Mouse (Mus musculus) lung, adult 2 months (tissue): ENCODE results near the gene Fetub. TPM values are rescaled to one million over a fixed set of nuclear protein-coding genes. Genes with fewer than 3 reads are reported as not detected.

Experiments used
- DNase-seq: peaks from one replicate; pipeline ENCODE4 v3.0.0; 2022
- H3K4me1 ChIP-seq: fragments of 200-500 bp; 2 replicates; pipeline ENCODE4 v1.6.1; 2011; ENCODE audit warnings: low read length; ENCODE audit not compliant: control insufficient read depth, insufficient read depth
- H3K4me3 ChIP-seq: fragments of 200-500 bp; replicated peaks from 2 replicates; pipeline ENCODE3; 2011; ENCODE audit warnings: low read depth, mild to moderate bottlenecking, control low read depth, low read length; ENCODE audit errors: extremely low read depth
- CTCF ChIP-seq: fragments of 200-500 bp; IDR thresholded peaks from 2 replicates; pipeline ENCODE4 v1.5.1; 2011; ENCODE audit warnings: mild to moderate bottlenecking, low read length, control low read depth; ENCODE audit not compliant: insufficient read depth
- POLR2A ChIP-seq: fragments of 200-500 bp; IDR thresholded peaks from 2 replicates; pipeline ENCODE4 v1.6.1; 2011; ENCODE audit warnings: low read depth, mild to moderate bottlenecking, control low read depth, low read length, borderline replicate concordance; ENCODE audit errors: extremely low read depth
- WGBS: fragments of 180-500 bp; shearing (Covaris S2); methylation state at CpG from one replicate; pipeline ENCODE4 v1.1.7; 2018; 5-methylcytosine and 5-hydroxymethylcytosine counted together
- polyA plus RNA-seq: library from polyadenylated mRNA; depleted of rRNA; stranded (reverse); fragments of >200 nt; gene quantifications from 2 replicates; pipeline ENCODE4 v1.2.3, GENCODE M21; 2012; rRNA removed

The Fetub gene
- 4.1 and 20.9 TPM in 2 replicates for polyA plus RNA-seq

DNA sequence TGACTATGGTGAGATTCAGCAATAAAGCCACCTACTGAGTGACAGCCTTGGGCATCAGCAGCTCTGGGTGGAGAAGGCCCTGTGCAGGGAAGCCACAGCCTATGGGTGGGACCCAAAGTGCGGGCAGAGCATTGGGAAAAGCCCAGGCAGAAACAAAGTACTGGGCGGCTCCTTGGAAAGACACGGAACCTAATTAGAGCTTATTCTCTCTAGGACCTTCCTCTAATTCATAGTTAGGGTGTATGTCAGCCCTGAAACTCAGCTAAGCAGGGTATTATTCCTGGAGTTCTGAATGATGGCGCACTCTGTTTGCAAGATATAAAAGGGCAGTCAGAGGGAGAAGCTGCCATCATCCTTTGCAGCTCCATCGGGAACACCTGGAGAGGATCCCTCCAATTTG, at the start of gene Fetub:
Gene Fetub, plus strand, starts transcription at position 301 of the 400 bp plus-strand sequence.
- WGBS, result 81% methylated on average over 5 of the region's 5 CpGs
- TF ChIP-seq CTCF (no peak), POLR2A (no peak)
- Histone ChIP-seq H3K4me3 (no peak within 1 kb of the TSS), H3K4me1 (no peaks in the 10 kb centered on the region)
- DNase-seq, result no peak

DNA sequence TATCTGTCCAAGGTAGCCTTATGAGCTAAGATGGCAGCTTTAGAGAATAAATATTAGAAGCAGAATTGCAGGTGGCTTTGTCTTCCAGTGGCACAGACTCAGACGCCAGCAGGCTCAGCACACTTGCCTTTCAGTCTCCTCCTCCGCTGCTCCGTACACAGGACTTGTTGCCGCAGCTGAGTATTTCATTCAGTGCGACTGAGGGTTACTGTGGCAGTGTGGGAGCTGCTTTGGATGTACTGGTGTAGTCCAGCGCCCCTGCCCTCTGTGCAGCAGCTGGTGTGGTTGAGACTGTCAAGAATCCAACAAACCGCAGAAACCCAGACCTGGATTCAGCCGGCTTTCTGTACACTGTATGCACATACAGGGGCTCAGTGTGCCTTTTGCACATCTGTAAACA, 45.7 kb upstream of the Fetub start:
- Histone ChIP-seq H3K4me1 (no peaks in the 10 kb centered on the region), H3K4me3 (no peak overlapping the region)
- WGBS, result 96% methylated on average over 8 of the region's 8 CpGs
- TF ChIP-seq CTCF, result no peak
- no peak for TF ChIP-seq POLR2A
- no peak for DNase-seq

DNA sequence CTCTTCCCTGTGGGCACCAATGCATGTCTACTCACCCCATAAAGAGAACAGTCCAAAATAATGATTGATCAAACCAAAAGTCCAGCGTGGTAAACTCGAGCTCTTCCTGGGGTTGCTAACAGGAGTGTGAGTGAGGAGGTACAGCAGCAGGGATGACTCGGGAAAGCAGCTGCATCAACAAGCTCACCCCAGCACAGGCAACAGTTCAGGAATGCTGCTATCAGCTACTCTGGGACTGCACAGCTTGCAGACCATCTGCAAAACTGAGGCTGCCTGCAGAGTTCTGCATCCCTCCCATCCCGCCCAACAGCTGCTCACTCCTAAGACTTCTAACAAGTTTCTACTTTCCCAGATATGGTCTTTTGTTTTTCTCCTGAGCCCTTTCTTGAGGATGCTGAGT, 44.8 kb upstream of the Fetub start:
- Histone ChIP-seq H3K4me1 (no peaks in the 10 kb centered on the region), H3K4me3 (no peak overlapping the region)
- WGBS, result 71% methylated on average over 4 of the region's 4 CpGs
- TF ChIP-seq CTCF (no peak), POLR2A (no peak)
- no peak for DNase-seq

DNA sequence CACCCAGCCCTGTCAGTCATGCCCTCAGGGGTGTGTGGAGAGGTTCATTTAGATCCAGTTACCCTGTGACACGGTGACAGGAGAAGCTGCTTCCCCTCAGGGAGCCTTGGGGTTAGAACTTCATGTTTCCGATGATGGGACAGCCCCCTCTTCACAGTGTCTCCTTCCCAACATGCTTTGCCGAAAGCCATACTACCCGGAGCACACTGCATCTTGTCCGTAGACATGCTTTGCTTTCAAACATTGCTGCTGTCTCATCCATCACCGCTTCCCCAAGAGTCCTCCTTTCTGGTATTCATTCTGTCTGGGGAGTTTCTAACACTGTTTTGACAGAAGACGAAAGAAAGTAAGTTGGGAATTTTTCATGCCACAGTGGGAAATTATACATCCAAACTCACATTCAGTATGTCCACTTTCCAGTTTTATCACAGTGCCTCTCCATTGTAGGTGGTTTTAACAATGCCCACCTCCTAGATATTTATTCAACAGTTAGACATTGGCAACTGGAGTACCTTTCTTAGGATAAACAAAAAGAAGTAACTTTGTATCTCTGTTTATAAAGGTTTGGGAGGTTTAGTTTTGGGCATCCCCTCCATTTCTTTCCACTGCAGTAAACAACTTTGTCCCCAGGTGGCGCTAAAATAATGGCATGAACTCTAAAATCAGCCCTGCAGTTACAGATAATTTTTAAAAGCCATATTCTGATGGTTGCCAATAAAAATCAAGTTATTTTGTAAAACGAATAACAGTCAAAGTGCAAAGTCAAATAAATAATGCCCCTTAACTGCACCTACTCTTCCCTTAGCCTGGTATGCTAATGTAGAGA, 41.7 kb upstream of the Fetub start:
- Histone ChIP-seq H3K4me3 (no peak overlapping the region), H3K4me1 (no peaks in the 10 kb centered on the region)
- WGBS, result 34% methylated on average over 9 of the region's 9 CpGs
- TF ChIP-seq CTCF (peak; percentile 25; the same call in 1 of the 2 replicates), POLR2A (no peak)
- DNase-seq, result no peak

DNA sequence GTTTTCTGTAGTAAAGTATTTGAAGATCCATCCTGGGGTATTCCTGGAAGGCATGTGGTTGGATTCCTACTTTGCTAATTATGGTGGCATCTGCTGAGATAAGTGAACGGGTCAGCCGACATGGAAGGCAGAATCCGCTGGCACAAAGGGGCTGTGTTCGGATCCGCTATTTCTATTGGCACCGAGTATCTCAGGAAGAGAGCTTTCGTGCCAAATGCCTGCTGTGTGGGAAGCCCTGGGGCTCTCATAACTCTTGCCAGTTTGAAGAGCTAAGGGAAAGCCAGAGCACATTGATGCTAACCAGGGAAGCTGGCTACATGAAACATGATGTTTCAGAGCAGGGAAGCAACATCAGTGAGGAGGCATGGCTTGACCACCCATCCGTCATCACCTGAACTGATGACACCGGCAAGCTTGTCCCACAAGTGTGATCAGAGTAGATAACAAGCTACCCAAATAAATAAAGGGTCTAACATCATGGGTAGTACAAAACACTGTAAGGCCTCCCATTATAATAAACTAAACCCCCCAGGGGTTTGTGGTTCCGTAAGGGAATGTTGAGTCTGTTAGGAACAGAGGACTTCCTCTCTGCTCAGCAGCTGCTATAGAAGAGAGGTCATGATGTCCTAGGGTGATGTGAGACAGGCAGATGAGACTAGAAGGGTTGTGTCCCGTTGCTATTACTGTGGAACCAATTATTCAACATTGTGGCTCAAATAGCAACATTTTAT, 40.3 kb upstream of the Fetub start:
- DNase-seq, result no peak
- WGBS, result 67% methylated on average over 11 of the region's 11 CpGs
- Histone ChIP-seq H3K4me1 (no peaks in the 10 kb centered on the region), H3K4me3 (no peak overlapping the region)
- TF ChIP-seq CTCF, result no peak
- no peak for TF ChIP-seq POLR2A

DNA sequence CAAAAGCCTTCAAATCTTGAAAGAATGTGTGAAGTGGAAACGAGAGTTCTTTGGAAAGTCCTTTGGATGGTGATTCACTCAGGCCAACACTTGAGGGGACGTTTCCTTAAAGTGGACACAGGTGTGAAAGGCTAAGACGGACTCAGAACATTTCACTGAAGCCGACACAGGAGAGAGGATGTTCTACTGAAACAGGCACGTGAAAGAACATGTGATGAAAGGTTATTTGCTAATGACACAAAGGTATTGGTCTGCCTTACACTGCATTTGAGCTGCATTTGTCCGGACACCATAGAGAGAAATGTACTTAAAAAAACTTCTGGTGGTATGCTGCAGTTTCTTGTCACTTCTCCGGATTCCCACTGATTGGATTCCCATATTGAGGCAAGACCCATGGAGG, 39.4 kb upstream of the Fetub start:
- no peak for DNase-seq
- WGBS, result 63% methylated on average over 7 of the region's 7 CpGs
- H3K4me1 ChIP-seq, result no peaks in the 10 kb centered on the region
- no peak for TF ChIP-seq CTCF
- no peak for TF ChIP-seq POLR2A
- no peak overlapping the region for H3K4me3 ChIP-seq

DNA sequence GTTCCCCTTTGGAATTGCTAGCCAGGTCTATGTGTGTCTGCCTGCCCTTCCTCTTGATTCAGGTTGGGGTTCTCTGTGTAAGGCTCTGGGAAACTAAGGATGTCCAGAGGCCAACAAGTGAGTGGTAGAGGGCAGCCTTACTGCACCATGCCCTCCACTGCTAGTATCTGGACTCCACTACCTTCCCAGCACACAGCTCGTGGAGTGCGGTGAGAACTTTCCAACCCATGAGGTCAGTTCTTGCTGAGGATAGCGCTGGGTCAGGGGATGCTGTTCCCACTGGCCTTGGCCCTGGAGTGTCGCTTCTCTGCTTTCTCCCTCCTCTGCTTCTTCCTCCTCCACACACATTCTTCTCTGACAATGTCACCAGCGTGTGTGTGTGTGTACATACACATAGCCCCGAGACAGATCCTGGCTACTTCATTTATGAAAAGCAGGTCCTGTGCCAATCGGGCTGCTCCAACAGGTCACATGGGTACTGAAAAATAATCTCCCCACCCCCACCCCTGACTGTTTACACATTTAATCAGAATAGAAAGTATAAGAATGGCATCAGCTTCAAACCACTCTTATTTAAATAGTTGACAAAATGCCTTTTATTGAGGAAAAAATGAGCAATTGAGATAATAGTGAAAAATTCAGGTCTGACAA, 38.1 kb upstream of the Fetub start:
- no peak overlapping the region for H3K4me3 ChIP-seq
- TF ChIP-seq POLR2A (no peak), CTCF (no peak)
- no peaks in the 10 kb centered on the region for H3K4me1 ChIP-seq
- no peak for DNase-seq
- 48% methylated on average over 7 of the region's 7 CpGs for WGBS

DNA sequence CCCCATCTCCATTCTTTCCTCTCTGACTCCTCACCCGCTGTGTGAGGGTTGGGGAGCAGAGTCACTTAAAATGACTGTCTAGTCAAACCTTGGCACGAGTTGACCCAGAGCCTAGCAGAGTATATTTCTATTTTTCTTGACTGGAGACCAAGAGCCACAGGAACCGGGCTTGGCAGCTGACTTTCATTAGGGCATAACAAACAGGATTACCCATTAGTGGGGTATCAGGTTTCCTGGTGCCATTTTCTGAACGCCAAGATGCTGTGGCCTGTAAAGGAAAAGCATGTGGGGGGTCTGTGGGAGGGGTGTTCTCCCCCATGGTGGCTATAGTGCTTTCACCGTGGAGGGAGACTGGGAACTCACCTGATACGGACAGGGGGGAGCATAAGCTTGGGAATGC, 37.2 kb upstream of the Fetub start:
- 27% methylated on average over 6 of the region's 6 CpGs for WGBS
- no peaks in the 10 kb centered on the region for H3K4me1 ChIP-seq
- no peak for TF ChIP-seq POLR2A
- TF ChIP-seq CTCF, result no peak
- DNase-seq, result no peak
- no peak overlapping the region for H3K4me3 ChIP-seq

DNA sequence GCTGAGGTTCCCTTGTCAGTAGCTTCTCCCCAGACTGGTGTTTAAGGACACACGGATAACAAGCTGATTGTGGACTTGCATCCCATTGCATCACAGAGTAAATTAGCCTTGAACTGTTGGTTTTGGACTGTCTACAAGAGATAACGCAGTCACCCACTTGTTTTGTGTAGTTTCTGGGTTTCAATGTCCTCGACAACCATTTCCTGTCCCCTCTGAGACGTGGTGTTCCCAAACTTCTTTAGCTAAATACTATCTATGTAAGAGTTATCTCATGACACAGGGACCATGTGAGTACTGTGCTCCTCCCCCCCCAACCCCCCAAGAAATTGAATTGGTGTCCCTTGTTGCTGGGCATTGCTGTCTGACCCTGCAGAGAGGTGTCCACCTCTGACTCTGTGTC, 36.6 kb upstream of the Fetub start:
- no peaks in the 10 kb centered on the region for H3K4me1 ChIP-seq
- no peak for DNase-seq
- no peak overlapping the region for H3K4me3 ChIP-seq
- TF ChIP-seq CTCF (no peak), POLR2A (no peak)
- WGBS, result 31% methylated on average over 4 of the region's 4 CpGs
